Mouse (Mus musculus) heart, postnatal 36 days (tissue): ENCODE measurements around the gene Olfr1212. TPM values are rescaled to one million over a fixed set of nuclear protein-coding genes. Genes with fewer than 3 reads are reported as not detected.

ENCODE experiments used
- DNase-seq, 2 experiments: peaks; one replicate each; pipeline ENCODE4 v3.0.0; 2021 to 2022
- intact Hi-C: fragments of 180-260 bp; cut with DNase I; formaldehyde crosslinking; loops from one replicate; pipeline ENCODE4 v1.15.1; 2025
- total RNA-seq, 2 experiments: library from RNA; stranded (reverse); gene quantifications; 2 replicates each; pipeline ENCODE4 v1.2.3; 2021

Olfr1212 gene
- not detected for total RNA-seq

DNA sequence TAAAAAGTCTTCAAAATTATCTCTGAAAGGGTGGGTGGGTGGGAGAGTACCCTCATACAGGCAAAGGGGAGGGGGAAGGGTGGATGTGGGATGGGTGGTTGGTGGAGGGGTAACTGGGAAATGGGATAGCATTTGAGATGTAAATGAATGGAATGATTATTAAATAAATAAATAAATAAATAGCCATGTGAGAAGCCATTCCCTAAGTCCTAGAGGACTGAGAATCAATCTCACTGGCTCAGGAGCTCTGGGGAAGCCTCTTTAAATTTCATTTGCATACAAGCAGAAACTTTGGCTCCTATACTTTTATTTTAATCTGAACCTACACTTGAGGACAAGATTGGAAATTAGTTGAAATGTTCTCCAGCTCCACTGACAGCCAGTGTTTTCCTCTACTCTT is at the start of gene Olfr1212:
Gene Olfr1212 (plus strand): TSS at position 301 of the 400 bp plus-strand sequence.
- intact Hi-C loops: no loop called here

DNA sequence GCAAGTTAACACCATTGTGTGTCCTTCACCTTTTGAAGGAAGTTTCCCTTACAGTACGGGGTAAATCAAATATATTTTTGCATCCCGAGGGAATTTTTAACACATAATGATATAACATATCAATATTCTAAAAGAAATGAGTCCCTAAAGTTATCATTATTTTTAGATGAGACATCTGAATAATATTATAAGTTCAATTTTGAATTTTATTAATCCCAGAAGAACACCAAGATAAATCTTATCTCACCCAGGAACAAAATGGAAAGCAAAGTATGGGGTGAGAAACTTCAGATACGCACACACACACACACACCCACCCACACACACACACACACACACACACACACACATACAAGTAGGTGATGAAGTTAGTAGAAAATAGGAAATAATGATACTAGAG is 38.7 kb upstream of the Olfr1212 start, which contains the start of gene Olfr1209:
Gene Olfr1209 (minus strand): TSS at position 101 of the 400 bp plus-strand sequence.
- intact Hi-C loops: no loop called here

More for the DNA sequence above, at the start of gene Olfr1212:
- no peak for DNase-seq

DNA sequence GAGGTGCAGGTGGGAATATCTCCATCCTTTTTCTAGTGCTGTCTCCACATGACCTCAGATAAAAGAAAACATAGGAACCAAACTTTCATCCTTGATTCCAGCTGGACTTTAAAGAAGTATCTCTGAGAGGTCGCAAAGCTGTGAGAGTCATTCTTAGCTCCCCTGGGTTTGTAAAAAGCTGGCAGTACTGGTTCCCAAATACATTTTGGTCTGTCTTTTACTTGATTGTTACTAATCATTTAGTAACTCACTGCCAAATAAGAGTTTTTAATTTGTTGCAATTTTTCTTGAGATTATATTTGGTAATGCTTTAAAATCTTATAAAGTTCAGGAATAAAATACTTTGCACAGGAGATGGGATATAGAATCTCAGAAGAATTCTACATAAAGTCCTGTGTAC is 15.8 kb upstream of the Olfr1212 start, which contains the start of gene Olfr1211:
Gene Olfr1211 (minus strand): TSS at position 101 of the 400 bp plus-strand sequence.
- intact Hi-C loops: no loop called here
- no peak for DNase-seq

More for the DNA sequence above, 38.7 kb upstream of the Olfr1212 start, which contains the start of gene Olfr1209:
- DNase-seq: no peak

DNA sequence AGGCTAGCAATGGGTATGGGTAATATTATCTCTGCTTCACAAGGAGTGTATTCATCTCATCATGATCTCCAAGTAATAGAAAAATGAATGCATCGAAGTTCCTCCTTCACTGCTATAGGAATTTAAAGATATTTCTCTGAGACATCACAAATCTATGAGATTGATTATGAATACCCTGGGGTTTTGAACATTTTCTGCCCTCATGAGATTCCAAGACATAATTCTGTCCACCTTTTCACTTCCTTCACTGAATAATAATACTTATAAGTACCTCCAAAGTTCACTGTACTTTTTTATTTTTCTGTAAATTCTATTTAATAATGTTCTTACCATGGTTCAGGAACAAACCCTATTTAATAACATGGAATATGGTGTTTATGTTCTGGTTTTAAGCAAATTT is 26.4 kb downstream of the Olfr1212 start, which contains the start of gene Gm13762:
Gene Gm13762 (minus strand): TSS at position 101 of the 400 bp plus-strand sequence.
- intact Hi-C loops: no loop called here
- no peak for DNase-seq

DNA sequence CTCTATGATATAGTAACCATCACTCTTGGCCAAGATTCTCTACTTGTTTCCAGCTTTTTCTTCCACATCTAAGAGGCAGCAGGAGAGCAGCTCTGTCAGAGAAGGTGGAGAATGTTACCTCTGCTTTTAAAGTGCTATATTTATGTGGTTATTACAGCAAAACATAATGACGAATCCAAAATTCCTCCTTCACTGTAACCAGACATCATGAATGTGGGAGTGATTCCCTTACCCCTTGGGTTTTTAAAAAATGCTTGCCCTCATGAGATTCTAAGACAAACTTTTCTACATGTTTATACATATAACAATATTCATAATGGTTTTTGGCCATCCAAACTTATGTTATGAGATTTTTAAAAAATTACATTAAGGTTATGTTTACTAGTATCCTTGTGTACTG is 38.8 kb downstream of the Olfr1212 start, which contains the start of gene Olfr1214:
Gene Olfr1214 (minus strand): TSS at position 101 of the 400 bp plus-strand sequence.
- DNase-seq: no peak
- intact Hi-C loops: no loop called here

DNA sequence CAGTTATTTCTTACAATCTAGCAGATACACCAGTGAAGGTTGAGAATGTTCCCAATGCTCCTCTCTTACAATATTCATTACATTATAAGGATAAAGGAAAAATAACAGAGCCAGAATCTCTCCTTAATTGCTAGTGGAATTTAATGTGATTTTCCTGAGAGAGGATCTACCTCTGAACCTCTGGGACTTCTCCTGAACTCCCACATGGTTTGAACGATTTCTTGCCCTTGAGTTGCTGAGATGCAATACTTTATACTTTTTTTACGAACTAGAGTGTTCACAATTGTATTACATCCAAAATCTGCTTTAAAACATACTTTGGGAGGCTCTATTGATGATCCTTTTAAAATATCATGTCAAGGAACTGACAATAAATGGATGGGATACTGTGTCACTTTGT is 53.1 kb downstream of the Olfr1212 start, which contains the start of gene Olfr1215:
Gene Olfr1215 (minus strand): TSS at position 101 of the 400 bp plus-strand sequence.
- intact Hi-C loops: no loop called here
- no peak for DNase-seq

Other genes starting within 250 kb of the Olfr1212 start
- gene Olfr1196, start 249.4 kb upstream of the Olfr1212 start, total RNA-seq: not detected
- gene Olfr1197, start 221.6 kb upstream of the Olfr1212 start, total RNA-seq: not detected
- not detected for gene Olfr1198, start 202.6 kb upstream of the Olfr1212 start, total RNA-seq
- gene Olfr1199, start 193.5 kb upstream of the Olfr1212 start, total RNA-seq: not detected
- not detected for gene Olfr1200, start 183.5 kb upstream of the Olfr1212 start, total RNA-seq
- gene Olfr1201, start 160.9 kb upstream of the Olfr1212 start, total RNA-seq: not detected
- not detected for gene Olfr1202, start 139.5 kb upstream of the Olfr1212 start, total RNA-seq
- gene Olfr1205, start 124.2 kb upstream of the Olfr1212 start, total RNA-seq: not detected
- not detected for gene Olfr1204, start 104.7 kb upstream of the Olfr1212 start, total RNA-seq
- not detected for gene Olfr1206, start 90.7 kb upstream of the Olfr1212 start, total RNA-seq
- gene Olfr1208, start 51.7 kb upstream of the Olfr1212 start, total RNA-seq: not detected
- not detected for gene Olfr1209, start 38.8 kb upstream of the Olfr1212 start, total RNA-seq
- not detected for gene Olfr1211, start 15.9 kb upstream of the Olfr1212 start, total RNA-seq
- gene Gm13762, start 26.3 kb downstream of the Olfr1212 start, total RNA-seq: not detected
- gene Olfr1214, start 38.7 kb downstream of the Olfr1212 start, total RNA-seq: not detected
- not detected for gene Olfr1215, start 53.0 kb downstream of the Olfr1212 start, total RNA-seq
- gene Olfr1216, start 64.4 kb downstream of the Olfr1212 start, total RNA-seq: not detected
- not detected for gene Olfr1217, start 78.1 kb downstream of the Olfr1212 start, total RNA-seq
- not detected for gene Olfr1218, start 107.2 kb downstream of the Olfr1212 start, total RNA-seq
- not detected for gene Olfr1219, start 129.5 kb downstream of the Olfr1212 start, total RNA-seq
- not detected for gene Olfr1220, start 152.9 kb downstream of the Olfr1212 start, total RNA-seq
- gene Olfr1221, start 163.3 kb downstream of the Olfr1212 start, total RNA-seq: not detected
- gene Olfr1222, start 179.1 kb downstream of the Olfr1212 start, total RNA-seq: not detected
- gene Olfr1223, start 197.6 kb downstream of the Olfr1212 start, total RNA-seq: not detected
- not detected for gene Olfr1224-ps1, start 210.1 kb downstream of the Olfr1212 start, total RNA-seq
- gene Olfr1225, start 220.7 kb downstream of the Olfr1212 start, total RNA-seq: not detected
- not detected for gene Olfr1226, start 246.1 kb downstream of the Olfr1212 start, total RNA-seq